Mouse (Mus musculus): ENCODE measurements around the gene Bard1.

GRCm38 (mm10) chr1:71045141-71045540 lies 57.8 kb downstream of the Bard1 start:
- TF ChIP-seq GATA1 (IDR thresholded peaks at IDR 0.05; ENCODE audit: borderline replicate concordance, low read length) (no peak), FLI1 (IDR thresholded peaks at IDR 0.05; ENCODE audit: low read length) (no peak)
